Mouse (Mus musculus) lung, adult 2 months (tissue): ENCODE data around the gene Olfr1049. TPM values are rescaled to one million over a fixed set of nuclear protein-coding genes. Genes with fewer than 3 reads are reported as not detected.
"Not testable (repeated sequence)": the region's sequence is repeated elsewhere in the genome, so short reads cannot be mapped to it uniquely, and the experiment has no call there.

Source experiments
- DNase-seq: peaks from one replicate; pipeline ENCODE4 v3.0.0; 2022
- H3K4me1 ChIP-seq: fragments of 200-500 bp; 2 replicates; pipeline ENCODE4 v1.6.1; 2011; ENCODE audit warnings: low read length; ENCODE audit not compliant: control insufficient read depth, insufficient read depth
- H3K4me3 ChIP-seq: fragments of 200-500 bp; replicated peaks from 2 replicates; pipeline ENCODE3; 2011; ENCODE audit warnings: low read depth, mild to moderate bottlenecking, control low read depth, low read length; ENCODE audit errors: extremely low read depth
- CTCF ChIP-seq: fragments of 200-500 bp; IDR thresholded peaks from 2 replicates; pipeline ENCODE4 v1.5.1; 2011; ENCODE audit warnings: mild to moderate bottlenecking, low read length, control low read depth; ENCODE audit not compliant: insufficient read depth
- POLR2A ChIP-seq: fragments of 200-500 bp; IDR thresholded peaks from 2 replicates; pipeline ENCODE4 v1.6.1; 2011; ENCODE audit warnings: low read depth, mild to moderate bottlenecking, control low read depth, low read length, borderline replicate concordance; ENCODE audit errors: extremely low read depth
- WGBS: fragments of 180-500 bp; shearing (Covaris S2); methylation state at CpG from one replicate; pipeline ENCODE4 v1.1.7; 2018; 5-methylcytosine and 5-hydroxymethylcytosine counted together
- polyA plus RNA-seq: library from polyadenylated mRNA; depleted of rRNA; stranded (reverse); fragments of >200 nt; gene quantifications from 2 replicates; pipeline ENCODE4 v1.2.3, GENCODE M21; 2012; rRNA removed

The Olfr1049 gene
- polyA plus RNA-seq: not detected in 2 replicates

DNA sequence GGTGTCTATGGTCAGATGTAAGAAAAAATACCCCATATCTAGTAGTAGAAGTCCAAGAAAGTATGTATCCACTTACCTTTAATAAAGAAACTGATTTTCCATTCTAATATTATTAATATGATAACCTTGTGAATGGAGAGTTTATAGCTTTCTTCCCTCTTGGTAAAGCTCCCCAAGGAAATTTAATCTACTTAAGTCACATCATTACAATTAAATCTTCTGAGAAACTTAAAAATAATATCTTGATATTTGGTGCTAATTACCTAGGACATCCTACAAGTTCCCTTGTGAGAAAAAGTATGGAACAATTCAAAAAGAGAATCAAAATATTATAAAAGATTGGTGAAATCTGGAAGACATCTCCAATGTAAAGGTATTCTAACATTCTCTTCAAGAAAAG, at the start of gene Olfr1049:
Gene Olfr1049, minus strand, starts transcription at position 101 of the 400 bp plus-strand sequence.
- not testable (repeated sequence) for DNase-seq, H3K4me3 ChIP-seq, H3K4me1 ChIP-seq

DNA sequence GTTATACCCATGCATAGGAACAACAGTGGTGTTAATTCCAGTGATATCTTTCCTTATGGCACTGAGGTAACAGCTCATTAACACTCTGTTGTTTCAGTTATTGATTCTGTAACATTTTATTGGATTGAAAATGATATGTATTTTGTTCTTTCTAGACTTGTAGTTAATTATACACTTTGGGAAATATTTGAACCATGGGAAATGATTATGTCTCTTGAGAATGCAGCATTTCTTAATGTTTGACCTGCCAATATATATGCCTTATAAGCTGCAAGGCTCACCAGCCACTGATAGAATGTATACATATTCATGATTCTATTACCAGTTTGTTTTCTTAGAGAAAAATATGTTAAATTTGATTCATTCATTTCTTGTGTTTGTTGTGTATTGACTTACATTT, 34.0 kb upstream of the Olfr1049 start, which contains the start of gene Olfr1052:
Gene Olfr1052, plus strand, starts transcription at position 301 of the 400 bp plus-strand sequence.
- no peak for TF ChIP-seq CTCF
- no peak for TF ChIP-seq POLR2A
- no peaks in the 10 kb centered on the region for H3K4me1 ChIP-seq
- no peak within 1 kb of the TSS for H3K4me3 ChIP-seq
- no peak for DNase-seq

DNA sequence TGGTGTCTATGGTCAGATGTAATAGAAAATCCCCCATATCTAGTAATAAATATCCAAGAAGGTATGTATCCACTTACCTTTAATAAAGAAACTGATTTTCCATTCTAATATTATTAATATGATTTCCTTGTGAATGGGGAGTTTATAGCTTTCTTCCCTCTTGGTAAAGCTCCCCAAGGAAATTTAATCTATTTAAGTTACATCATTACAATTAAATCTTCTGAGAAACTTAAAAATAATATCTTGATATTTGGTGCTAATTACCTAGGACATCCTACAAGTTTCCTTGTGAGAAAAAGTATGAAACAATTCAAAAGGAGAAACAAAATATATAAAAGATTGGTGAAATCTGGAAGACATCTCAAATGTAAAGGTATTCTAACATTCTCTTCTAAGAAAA, 20.9 kb upstream of the Olfr1049 start, which contains the start of gene Olfr1051:
Gene Olfr1051, minus strand, starts transcription at position 101 of the 400 bp plus-strand sequence.
- H3K4me1 ChIP-seq, H3K4me3 ChIP-seq, DNase-seq: not testable (repeated sequence)

DNA sequence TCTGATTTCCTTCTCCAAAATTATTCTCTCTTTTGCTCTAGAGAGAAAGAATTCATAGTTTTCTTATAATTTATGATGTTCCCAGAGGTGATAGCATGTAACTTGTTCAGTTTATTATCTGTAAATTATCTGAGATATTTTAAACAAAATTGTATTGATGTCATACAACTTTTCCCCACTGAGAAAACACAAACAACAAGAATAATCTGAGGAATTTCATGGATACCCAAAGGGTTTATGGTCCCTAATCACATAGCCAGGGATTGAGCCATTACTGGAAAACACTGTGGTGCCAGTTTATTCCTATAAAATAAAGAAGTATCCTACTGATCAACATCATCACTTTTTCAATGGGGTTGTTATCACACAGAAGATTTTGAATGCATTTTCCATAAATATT, 17.9 kb downstream of the Olfr1049 start, which contains the start of gene Olfr1048:
Gene Olfr1048, minus strand, starts transcription at position 101 of the 400 bp plus-strand sequence.
- no peak within 1 kb of the TSS for H3K4me3 ChIP-seq
- H3K4me1 ChIP-seq: no peaks in the 10 kb centered on the region
- TF ChIP-seq POLR2A (no peak), CTCF (no peak)
- no peak for DNase-seq

DNA sequence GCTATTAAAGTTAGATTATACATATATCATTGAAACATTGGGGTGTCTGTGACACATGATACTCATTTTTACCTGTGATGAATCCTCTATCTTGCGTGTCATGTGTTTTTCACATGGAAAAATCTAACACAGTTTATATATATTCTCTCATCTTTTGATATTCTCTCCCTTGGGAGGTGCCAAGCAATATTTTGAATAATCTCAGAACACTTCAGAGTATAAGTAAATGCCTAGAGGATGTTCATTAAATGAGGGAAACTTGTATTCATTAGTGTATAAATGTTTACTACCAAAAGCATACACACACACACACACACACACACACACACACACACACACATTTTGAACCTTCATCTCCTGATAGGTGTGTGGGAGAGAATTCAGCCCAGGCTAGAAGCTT, 26.8 kb downstream of the Olfr1049 start, which contains the start of gene Olfr1047:
Gene Olfr1047, minus strand, starts transcription at position 101 of the 400 bp plus-strand sequence.
- 91% methylated on average over 1 of the region's 1 CpGs for WGBS
- DNase-seq: no peak
- no peak for TF ChIP-seq POLR2A
- no peak for TF ChIP-seq CTCF

DNA sequence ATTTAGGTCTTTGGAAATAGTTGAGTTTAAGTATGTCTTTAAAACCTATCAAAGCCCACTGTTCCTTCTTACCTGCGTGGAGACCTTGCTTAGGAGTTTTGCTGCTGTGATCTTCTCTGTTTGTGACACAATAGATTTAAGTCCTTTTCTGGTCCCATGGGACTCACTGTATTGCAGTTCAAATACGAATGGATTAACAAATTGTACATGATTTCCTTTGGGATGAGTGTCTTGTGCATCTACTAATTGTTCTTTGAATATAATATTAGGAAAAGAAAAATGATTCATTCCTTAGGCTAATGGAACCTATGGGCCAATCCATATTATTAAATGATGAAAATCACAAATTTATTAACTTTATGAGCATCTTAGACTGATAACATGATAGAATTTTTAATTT, 38.9 kb downstream of the Olfr1049 start, which contains the start of gene Olfr1046:
Gene Olfr1046, minus strand, starts transcription at position 101 of the 400 bp plus-strand sequence.
- Histone ChIP-seq H3K4me1 (no peaks in the 10 kb centered on the region), H3K4me3 (no peak within 1 kb of the TSS)
- no peak for DNase-seq
- WGBS: 53% methylated on average over 2 of the region's 2 CpGs
- no peak for TF ChIP-seq POLR2A
- TF ChIP-seq CTCF: no peak

More for the DNA sequence above, 26.8 kb downstream of the Olfr1049 start, which contains the start of gene Olfr1047:
- Histone ChIP-seq H3K4me1 (no peaks in the 10 kb centered on the region), H3K4me3 (no peak within 1 kb of the TSS)

Other genes starting within 250 kb of the Olfr1049 start
- gene Olfr1033, start 237.7 kb downstream of the Olfr1049 start, polyA plus RNA-seq: 0.36 and 0.45 TPM in 2 replicates
- gene Olfr1034, start 212.5 kb downstream of the Olfr1049 start, polyA plus RNA-seq: 0.07 and 0.09 TPM in 2 replicates
- gene Olfr1036, start 184.3 kb downstream of the Olfr1049 start, polyA plus RNA-seq: not detected in 2 replicates
- not detected in 2 replicates for gene Olfr1037, start 170.9 kb downstream of the Olfr1049 start, polyA plus RNA-seq
- gene Olfr1039, start 122.4 kb downstream of the Olfr1049 start, polyA plus RNA-seq: not detected in 2 replicates
- gene Olfr1040, start 111.6 kb downstream of the Olfr1049 start, polyA plus RNA-seq: not detected in 2 replicates
- gene Olfr1042, start 96.5 kb downstream of the Olfr1049 start, polyA plus RNA-seq: not detected in 2 replicates
- not detected in 2 replicates for gene Olfr1043, start 90.8 kb downstream of the Olfr1049 start, polyA plus RNA-seq
- gene Olfr1044, start 80.5 kb downstream of the Olfr1049 start, polyA plus RNA-seq: not detected in 2 replicates
- not detected in 2 replicates for gene Olfr52, start 72.6 kb downstream of the Olfr1049 start, polyA plus RNA-seq
- gene Olfr1045, start 55.3 kb downstream of the Olfr1049 start, polyA plus RNA-seq: not detected in 2 replicates
- not detected in 2 replicates for gene Olfr1046, start 39.0 kb downstream of the Olfr1049 start, polyA plus RNA-seq
- gene Olfr1047, start 26.9 kb downstream of the Olfr1049 start, polyA plus RNA-seq: not detected in 2 replicates
- not detected in 2 replicates for gene Olfr1048, start 18.0 kb downstream of the Olfr1049 start, polyA plus RNA-seq
- gene Olfr1051, start 20.8 kb upstream of the Olfr1049 start, polyA plus RNA-seq: not detected in 2 replicates
- gene Olfr1052, start 34.1 kb upstream of the Olfr1049 start, polyA plus RNA-seq: not detected in 2 replicates
- not detected in 2 replicates for gene Olfr1053, start 57.0 kb upstream of the Olfr1049 start, polyA plus RNA-seq
- not detected in 2 replicates for gene Olfr1054, start 77.1 kb upstream of the Olfr1049 start, polyA plus RNA-seq
- not detected in 2 replicates for gene Olfr1055, start 92.0 kb upstream of the Olfr1049 start, polyA plus RNA-seq
- not detected in 2 replicates for gene Olfr1056, start 104.1 kb upstream of the Olfr1049 start, polyA plus RNA-seq
- gene Olfr1057, start 120.1 kb upstream of the Olfr1049 start, polyA plus RNA-seq: not detected in 2 replicates
- gene Olfr1058, start 130.2 kb upstream of the Olfr1049 start, polyA plus RNA-seq: not detected in 2 replicates
- not detected in 2 replicates for gene Olfr1061, start 155.7 kb upstream of the Olfr1049 start, polyA plus RNA-seq
- not detected in 2 replicates for gene Olfr1062, start 168.4 kb upstream of the Olfr1049 start, polyA plus RNA-seq
- not detected in 2 replicates for gene Olfr1065, start 192.3 kb upstream of the Olfr1049 start, polyA plus RNA-seq
- gene Olfr1066, start 197.9 kb upstream of the Olfr1049 start, polyA plus RNA-seq: not detected in 2 replicates
- gene Olfr228, start 229.1 kb upstream of the Olfr1049 start, polyA plus RNA-seq: not detected in 2 replicates